Mouse (Mus musculus): ENCODE results near the gene Nrip1.

Gene Nrip1

DNA sequence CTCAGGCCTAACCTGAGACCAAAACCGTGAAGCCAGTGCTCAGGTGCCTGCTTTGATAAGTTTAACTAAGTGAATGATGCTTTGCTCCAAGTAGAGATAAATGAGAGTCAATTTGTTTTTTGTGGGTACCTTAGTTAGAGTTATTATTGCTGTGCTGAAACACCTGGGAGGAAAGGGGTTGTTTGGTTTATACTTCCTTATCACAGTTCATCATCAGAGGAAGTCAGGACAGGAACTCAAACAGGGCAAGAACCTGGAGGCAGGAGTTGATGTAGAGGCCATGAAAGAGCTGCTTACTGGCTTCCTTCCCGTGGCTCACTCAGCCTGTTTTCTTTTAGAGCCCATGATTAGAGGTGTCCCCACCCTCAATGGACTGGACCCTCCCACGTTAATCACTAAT is 89.8 kb downstream of the Nrip1 start:
- no peak for DNase-seq (ENCODE audit: low read depth, low spot score)

DNA sequence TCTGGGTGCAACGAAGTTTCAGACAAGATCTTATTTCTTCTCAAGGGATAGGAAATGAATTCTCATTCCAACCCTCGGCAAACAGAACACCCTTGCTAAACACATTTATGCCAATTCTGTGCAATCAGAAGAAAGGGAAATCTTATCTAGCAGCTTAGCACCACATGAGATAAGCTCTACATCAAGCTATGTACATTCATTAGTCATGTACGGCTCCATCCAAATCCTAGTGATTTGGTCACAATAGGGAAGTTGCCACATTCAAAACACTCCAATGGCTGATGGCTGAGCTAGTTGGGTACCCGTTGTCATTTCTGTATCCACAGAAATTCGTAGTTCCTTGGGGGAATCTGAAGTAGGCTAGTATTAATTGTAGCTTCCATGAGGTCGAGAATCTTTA is 91.8 kb downstream of the Nrip1 start:
- DNase-seq (ENCODE audit: low read depth, low spot score) = no peak

DNA sequence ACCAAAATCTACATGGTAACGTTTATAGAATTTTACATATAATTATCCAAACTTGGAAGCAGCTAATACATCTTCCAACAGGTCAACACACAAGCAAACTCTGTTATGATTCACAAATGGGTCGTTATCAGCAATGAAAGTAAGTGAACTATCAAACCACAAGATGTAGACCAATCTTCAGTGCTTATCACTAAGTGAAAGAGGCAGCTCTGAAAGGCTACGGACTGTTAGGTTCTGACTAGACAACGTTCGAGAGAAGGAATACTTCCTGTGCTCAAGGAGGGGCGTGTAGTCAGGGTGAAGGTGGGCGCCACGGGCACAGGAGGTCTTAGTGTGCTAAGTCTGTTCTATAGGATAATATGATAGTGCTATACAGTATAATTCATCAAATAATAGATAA is 93.3 kb downstream of the Nrip1 start:
- DNase-seq (ENCODE audit: low read depth, low spot score) = no peak

DNA sequence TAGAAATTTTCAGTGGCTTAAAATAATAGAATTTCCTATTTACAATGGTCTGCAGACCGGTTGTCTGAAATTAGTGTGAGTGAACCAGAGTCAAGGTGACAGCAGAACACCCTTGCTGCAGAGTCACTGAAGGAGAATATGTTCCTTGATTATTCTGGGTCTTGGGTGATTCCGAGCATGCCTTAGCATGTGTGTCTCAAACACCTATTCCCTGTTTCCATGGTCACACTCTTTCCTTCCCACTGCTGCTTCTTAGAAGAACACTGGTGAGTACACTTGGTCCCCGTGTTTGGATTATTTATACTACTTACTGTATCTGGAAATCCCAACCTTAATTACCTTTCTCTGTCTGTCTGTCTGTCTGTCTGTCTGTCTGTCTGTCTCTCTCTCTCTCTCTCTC is 97.4 kb downstream of the Nrip1 start:
- no peak for DNase-seq (ENCODE audit: low read depth, low spot score)

DNA sequence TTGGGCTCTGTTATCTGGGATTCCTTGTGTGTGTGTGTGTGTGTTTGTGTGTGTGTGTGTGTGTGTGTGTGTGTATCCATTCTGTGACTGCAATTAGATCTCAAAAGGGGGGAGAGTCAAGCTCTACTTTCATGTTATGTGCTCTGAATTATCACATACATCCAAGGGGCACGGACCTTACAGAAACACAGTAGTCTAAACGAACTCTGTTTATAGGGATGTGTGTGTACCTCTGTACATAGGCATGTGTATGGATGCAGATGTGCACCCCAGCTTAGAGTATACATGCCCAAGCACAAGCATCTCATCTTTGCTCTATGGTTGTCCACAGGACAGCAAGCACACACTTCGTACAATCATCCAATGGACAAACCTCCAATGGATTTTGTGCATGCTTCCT is 98.0 kb downstream of the Nrip1 start:
- no peak for DNase-seq (ENCODE audit: low read depth, low spot score)

DNA sequence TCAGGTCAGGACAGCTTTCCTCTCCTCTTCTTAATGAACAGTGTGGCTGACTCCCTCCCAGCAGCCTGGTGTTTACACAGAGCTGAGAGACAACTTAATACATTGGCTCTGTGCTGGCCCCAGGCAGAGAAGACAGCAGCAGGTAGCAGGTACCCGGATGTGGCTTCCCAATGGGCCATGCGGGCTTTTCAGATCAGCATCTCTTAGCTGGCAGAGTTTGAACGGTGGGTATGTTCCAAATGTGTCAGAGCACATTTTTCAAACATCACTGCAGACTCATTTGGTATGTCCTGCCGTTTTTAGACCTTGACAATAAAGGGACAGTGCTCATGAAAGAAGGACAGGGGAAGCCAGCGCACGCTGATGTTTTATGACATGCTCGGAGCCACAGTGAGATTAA is 98.5 kb downstream of the Nrip1 start:
- no peak for DNase-seq (ENCODE audit: low read depth, low spot score)

DNA sequence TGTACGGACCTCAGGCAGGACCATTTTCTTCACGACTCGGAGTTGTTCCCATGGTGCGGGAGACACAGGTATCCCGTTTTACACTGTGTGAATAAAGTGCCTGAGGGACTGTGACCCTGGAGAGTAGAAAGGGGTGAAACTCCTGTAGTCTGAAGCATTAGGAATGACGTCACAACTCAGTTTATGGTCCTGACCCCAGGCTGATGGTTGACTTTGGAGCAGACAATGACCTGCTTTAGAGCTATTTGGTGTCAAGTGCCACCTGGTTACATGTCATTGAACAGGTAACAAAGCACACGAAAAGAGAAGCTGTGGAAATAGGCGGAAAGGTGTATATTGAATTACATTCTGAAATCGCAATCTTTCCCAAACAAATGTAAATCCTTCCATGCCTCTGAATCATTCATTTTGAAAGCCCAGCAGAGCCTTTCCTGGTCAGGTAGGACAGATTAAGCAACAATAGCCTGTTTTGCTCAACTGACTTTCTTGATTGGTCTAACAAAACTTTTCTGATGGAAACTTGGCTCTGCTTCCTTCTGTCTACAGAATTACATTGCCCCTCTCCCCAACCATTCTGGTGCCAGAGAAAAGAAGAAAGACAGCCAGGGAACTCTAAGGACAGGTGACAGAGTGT is 106.9 kb downstream of the Nrip1 start:
- DNase-seq (ENCODE audit: low read depth, low spot score) = no peak

DNA sequence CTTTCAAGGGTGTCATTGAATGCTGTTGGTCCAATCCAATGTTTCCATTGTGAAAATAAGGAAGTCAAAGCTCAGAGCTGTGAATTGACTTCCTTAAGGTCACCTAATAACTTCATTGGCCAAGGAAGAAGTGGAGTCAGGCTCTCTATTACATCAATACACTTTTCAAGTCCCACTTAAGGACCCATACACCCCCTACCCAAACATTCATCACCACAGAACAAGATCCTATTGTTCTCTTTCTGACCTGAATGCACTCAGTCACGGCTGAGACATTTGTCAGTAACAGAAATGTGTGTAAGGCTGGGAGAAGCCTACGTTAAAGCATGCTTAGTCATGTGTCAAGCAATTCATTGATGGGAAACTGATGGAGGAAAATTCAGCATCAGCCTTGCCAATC is 107.8 kb downstream of the Nrip1 start:
- no peak for DNase-seq (ENCODE audit: low read depth, low spot score)

DNA sequence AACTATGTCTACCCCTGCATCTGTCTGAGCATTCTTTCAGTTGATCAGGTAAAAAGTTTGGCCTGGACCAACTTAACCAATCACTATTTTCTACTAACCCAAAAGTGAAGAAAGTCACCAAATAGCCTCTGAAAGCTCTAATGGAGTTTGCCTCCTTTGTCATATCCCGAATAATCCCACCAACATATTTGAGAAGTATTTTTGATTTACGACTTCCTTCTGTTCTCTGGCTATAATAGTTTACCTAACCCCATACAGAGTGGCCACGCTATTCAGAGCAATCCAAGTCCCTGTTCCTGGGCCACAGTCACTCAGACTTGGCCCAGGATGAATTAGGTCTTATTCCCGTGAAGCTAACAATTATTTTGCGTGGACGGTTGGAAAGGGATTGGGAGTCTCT is 108.3 kb downstream of the Nrip1 start:
- DNase-seq (ENCODE audit: low read depth, low spot score) = no peak

DNA sequence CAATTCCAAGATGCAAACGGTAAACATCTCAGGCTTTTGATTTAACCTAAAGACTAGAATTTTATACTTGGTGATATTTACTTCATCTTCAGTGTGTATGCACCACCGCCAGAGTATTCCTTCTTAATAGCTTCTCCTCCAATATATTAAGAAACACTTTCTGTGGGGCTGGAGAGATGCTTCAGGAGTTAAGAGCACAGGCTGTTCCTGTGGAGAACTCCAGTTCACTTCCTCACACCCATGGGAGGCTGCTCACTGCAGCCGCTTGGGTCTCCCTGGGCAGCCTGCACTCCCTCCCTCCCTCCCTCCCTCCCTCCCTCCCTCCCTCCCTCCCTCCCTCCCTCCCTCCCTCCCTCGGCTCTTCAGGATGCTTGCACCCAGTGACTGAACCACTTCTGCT is 110.2 kb downstream of the Nrip1 start:
- DNase-seq (ENCODE audit: low read depth, low spot score) = no peak

DNA sequence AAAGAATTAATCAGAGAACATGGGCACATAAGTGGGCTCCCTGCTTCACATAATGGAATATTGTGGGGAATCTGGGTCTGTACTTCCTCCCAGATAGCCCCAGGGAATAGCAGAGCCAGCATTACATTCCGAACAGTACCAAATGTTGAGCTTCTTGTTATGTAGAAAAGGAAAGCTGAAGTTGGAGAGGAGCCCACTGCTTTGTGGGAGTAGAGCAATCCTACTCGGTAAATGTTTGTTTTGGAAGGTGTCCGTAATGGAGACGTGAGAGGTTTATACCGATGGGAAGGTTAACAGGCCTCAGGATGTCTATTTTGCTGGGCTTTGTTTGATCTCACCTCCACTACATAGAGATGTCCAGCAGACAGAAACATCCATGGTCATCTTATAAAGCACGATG is 113.3 kb downstream of the Nrip1 start:
- DNase-seq (ENCODE audit: low read depth, low spot score) = no peak

DNA sequence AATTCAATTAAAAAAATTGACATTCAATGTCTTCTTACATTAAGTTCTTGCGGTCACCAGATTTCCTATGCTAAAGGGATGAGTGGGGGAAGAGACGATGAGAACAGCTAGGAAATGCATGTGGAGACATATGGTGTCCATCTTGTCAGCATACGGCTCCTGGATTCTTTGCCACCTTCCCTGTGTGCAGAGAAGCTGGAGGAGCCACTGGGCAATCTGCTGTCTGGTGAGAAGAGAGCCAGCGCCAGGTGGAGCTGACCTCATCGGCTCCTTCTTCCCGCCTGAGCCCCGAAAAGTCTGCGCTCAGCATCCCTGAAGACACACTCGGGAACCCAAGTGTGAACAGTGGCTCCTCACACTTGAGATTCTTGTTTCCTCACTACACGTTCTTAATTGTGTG is 121.8 kb downstream of the Nrip1 start:
- DNase-seq (ENCODE audit: low read depth, low spot score) = no peak

DNA sequence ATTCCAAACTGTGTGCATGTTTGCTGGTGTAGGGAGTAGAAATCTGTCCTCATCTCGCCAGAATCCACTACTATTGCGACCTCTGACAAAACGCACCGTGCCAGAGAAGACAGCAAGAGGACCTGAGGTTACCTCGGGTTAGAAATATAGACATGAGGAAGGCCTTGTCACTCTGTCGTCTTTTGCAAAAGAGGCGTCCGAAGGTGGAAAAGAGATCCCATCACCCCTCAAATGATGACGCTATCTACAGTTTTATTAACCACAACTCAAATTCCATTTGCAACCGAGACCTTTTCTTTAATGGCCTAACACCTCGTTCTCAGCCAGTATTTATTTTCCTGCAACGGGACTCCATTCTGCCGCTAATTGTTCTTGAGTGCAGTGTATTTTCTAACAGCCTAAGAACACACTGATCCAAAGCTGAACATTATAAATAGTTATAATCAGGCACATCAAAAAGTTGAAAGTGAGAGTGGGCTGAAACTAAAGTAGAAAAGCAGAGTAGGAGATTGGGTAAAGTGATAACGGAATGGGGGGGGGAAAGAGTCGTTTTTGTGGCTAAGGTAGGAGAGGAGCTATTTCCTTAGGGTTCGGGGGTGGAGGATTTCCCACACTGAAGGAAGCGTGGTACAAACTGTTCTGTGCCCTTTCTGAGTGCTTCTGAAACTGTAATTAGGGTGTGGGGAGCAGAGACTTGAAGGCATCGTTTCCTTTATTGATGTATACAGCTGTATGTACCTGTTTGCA is 124.1 kb downstream of the Nrip1 start:
- no peak for DNase-seq (ENCODE audit: low read depth, low spot score)

DNA sequence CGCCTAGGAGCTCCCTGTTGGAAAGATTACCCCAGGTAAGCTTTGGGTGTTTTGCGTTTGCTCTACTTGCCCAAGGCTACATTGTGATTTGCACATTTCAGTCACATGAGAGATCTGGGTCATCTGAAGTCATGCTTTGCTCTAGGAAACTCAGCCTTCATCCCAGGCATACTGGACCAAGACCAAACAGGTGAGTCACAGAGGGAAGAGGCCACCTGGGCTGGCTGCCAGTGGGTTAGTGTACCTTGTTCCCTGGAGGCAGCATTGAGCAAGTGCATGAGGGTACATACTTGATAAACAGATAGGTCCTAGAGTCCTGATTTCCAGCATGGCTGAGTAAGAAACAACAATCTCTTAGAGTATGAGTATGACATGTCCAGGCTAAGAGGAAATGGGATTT is 130.8 kb downstream of the Nrip1 start:
- DNase-seq (ENCODE audit: low read depth, low spot score) = no peak

DNA sequence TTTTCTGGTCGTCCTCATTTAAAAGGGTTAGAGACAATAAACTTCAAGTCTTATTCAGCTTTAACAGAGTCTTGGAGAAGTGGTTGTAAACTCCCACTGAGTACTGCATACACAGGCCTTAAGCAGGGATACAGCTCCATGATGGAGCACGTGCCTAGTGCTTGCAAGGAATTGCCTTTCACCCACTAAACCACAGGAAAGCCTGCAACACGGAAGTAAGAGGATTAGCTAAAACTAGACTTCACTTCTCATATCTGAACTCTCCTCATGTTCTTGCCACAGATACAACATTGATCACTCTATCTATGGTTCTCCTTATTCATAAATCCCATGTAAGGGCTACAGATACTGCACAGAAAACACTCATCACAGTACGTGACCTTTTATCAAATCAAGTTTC is 132.4 kb downstream of the Nrip1 start:
- DNase-seq (ENCODE audit: low read depth, low spot score) = no peak

DNA sequence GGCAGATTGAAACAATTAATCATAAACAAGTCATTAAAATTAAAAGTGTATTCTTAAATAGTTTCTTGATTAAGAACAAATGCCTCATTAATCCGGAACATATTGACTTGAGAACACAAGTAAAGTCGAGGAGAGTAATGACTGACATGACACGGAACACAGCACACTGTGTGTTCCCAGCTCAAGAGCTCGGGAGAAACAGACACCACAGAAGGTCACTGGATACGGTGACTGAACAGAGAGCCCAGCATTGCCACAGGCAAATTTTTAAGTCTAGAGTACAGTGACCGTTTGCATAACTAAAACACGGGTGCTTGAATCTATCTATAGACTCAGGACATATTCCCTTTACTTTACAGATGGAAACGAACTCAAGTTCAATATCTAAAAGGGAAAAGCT is 134.3 kb downstream of the Nrip1 start:
- DNase-seq (ENCODE audit: low read depth, low spot score) = no peak

DNA sequence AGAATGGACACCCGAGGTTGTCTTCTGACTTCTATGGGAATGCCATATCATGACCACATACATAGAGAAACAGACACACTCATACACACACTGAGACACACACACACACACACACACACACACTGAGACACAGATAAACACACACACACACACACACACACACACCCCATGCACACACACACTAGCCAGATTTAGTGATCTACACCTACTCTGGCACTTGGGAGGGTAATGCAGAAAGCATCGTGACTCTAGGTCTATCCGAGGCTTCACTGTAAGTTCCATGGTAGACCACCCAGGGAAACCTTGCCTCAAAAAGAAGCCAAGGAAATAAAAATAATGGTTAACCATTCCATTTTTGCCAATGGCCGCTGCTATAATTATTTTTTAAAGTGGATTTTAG is 134.8 kb downstream of the Nrip1 start:
- DNase-seq (ENCODE audit: low read depth, low spot score) = no peak

Measured in ZHBTc4 (cell line).